Mouse (Mus musculus): ENCODE measurements at regions not wholly inside any gene's neighbourhood (a gene's known extent, or its start where the extent isn't known, plus 50 kb on each side); places are given as distances from the start of the nearest gene placed in this dataset.

- Histone ChIP-seq H3K4me1 (ENCODE audit: control insufficient read depth, insufficient read depth, low read length) (no peaks in the 10 kb centered on the region), H3K9ac (replicated peaks; ENCODE audit: low read length) (no peak overlapping the region), H3K4me2 (ENCODE audit: low read depth, low read length) (no peak overlapping the region), H3K9me3 (replicated peaks; ENCODE audit: control insufficient read depth, low read length) (no peaks in the 10 kb centered on the region), H3K27me3 (ENCODE audit: control insufficient read depth, insufficient read depth, low read length) (no peaks in the 10 kb centered on the region), H3K4me3 (ENCODE audit: low read depth, low read length) (no peak overlapping the region), H3K36me3 (replicated peaks; ENCODE audit: control insufficient read depth, insufficient read depth, low read depth, low read length) (no peaks in the 10 kb centered on the region), H3K27ac (replicated peaks; ENCODE audit: low read depth, low read length) (no peak overlapping the region)
- no peak for ATAC-seq (replicated peaks; ENCODE audit: insufficient number of reproducible peaks, low FRiP score, low TSS enrichment, low read depth)
- DNase-seq (ENCODE audit: low spot score): no peak
- 86% methylated on average over 6 of the region's 6 CpGs for WGBS
Measured at GRCm38 (mm10) chr8:89685696-89686095, 641.7 kb upstream of the Sall1 start.

- ATAC-seq (replicated peaks; ENCODE audit: insufficient number of reproducible peaks, low FRiP score, low TSS enrichment, low read depth) (no peak), DNase-seq (ENCODE audit: low spot score) (no peak)
- Histone ChIP-seq H3K9me3 (replicated peaks; ENCODE audit: control insufficient read depth, low read length) (no peaks in the 10 kb centered on the region), H3K9ac (replicated peaks; ENCODE audit: low read length) (no peak overlapping the region), H3K36me3 (replicated peaks; ENCODE audit: control insufficient read depth, insufficient read depth, low read depth, low read length) (no peaks in the 10 kb centered on the region), H3K27ac (replicated peaks; ENCODE audit: low read depth, low read length) (no peak overlapping the region), H3K4me3 (ENCODE audit: low read depth, low read length) (no peak overlapping the region), H3K27me3 (ENCODE audit: control insufficient read depth, insufficient read depth, low read length) (no peaks in the 10 kb centered on the region), H3K4me1 (ENCODE audit: control insufficient read depth, insufficient read depth, low read length) (no peaks in the 10 kb centered on the region), H3K4me2 (ENCODE audit: low read depth, low read length) (no peak overlapping the region)
- WGBS: 86% methylated on average over 4 of the region's 4 CpGs
Measured at GRCm38 (mm10) chr8:89680937-89681336, 637.0 kb upstream of the Sall1 start.

GRCm38 (mm10) chr8:89680341-89680740, 636.4 kb upstream of the Sall1 start:
- DNase-seq (ENCODE audit: low spot score): no peak

GRCm38 (mm10) chr8:89679551-89679950, 635.6 kb upstream of the Sall1 start:
- no peaks in the 10 kb centered on the region for H3K4me1 ChIP-seq (ENCODE audit: control insufficient read depth, insufficient read depth, low read length)
- no peak overlapping the region for H3K9ac ChIP-seq (replicated peaks; ENCODE audit: low read length)
- H3K9me3 ChIP-seq (replicated peaks; ENCODE audit: control insufficient read depth, low read length): no peaks in the 10 kb centered on the region
- WGBS: 69% methylated on average over 4 of the region's 4 CpGs
- H3K4me3 ChIP-seq (ENCODE audit: low read depth, low read length): no peak overlapping the region
- DNase-seq (ENCODE audit: low spot score): no peak
- H3K4me2 ChIP-seq (ENCODE audit: low read depth, low read length): no peak overlapping the region
- H3K27me3 ChIP-seq (ENCODE audit: control insufficient read depth, insufficient read depth, low read length): no peaks in the 10 kb centered on the region
- ATAC-seq (replicated peaks; ENCODE audit: insufficient number of reproducible peaks, low FRiP score, low TSS enrichment, low read depth): no peak
- H3K27ac ChIP-seq (replicated peaks; ENCODE audit: low read depth, low read length): no peak overlapping the region
- H3K36me3 ChIP-seq (replicated peaks; ENCODE audit: control insufficient read depth, insufficient read depth, low read depth, low read length): no peaks in the 10 kb centered on the region

More at GRCm38 (mm10) chr8:89680341-89680740, 636.4 kb upstream of the Sall1 start:
- Histone ChIP-seq H3K27ac (replicated peaks; ENCODE audit: low read depth, low read length) (no peak overlapping the region), H3K4me1 (ENCODE audit: control insufficient read depth, insufficient read depth, low read length) (no peaks in the 10 kb centered on the region), H3K9ac (replicated peaks; ENCODE audit: low read length) (no peak overlapping the region), H3K4me3 (ENCODE audit: low read depth, low read length) (no peak overlapping the region), H3K27me3 (ENCODE audit: control insufficient read depth, insufficient read depth, low read length) (no peaks in the 10 kb centered on the region), H3K4me2 (ENCODE audit: low read depth, low read length) (no peak overlapping the region), H3K9me3 (replicated peaks; ENCODE audit: control insufficient read depth, low read length) (no peaks in the 10 kb centered on the region), H3K36me3 (replicated peaks; ENCODE audit: control insufficient read depth, insufficient read depth, low read depth, low read length) (no peaks in the 10 kb centered on the region)
- no peak for ATAC-seq (replicated peaks; ENCODE audit: insufficient number of reproducible peaks, low FRiP score, low TSS enrichment, low read depth)
- WGBS: 76% methylated on average over 5 of the region's 5 CpGs

GRCm38 (mm10) chr8:89677266-89677665, 633.3 kb upstream of the Sall1 start:
- H3K4me1 ChIP-seq (ENCODE audit: control insufficient read depth, insufficient read depth, low read length): no peaks in the 10 kb centered on the region
- no peaks in the 10 kb centered on the region for H3K36me3 ChIP-seq (replicated peaks; ENCODE audit: control insufficient read depth, insufficient read depth, low read depth, low read length)
- no peak overlapping the region for H3K4me2 ChIP-seq (ENCODE audit: low read depth, low read length)
- no peak overlapping the region for H3K27ac ChIP-seq (replicated peaks; ENCODE audit: low read depth, low read length)
- no peak overlapping the region for H3K9ac ChIP-seq (replicated peaks; ENCODE audit: low read length)
- ATAC-seq (replicated peaks; ENCODE audit: insufficient number of reproducible peaks, low FRiP score, low TSS enrichment, low read depth) (no peak), DNase-seq (ENCODE audit: low spot score) (no peak)
- H3K4me3 ChIP-seq (ENCODE audit: low read depth, low read length): no peak overlapping the region
- no peaks in the 10 kb centered on the region for H3K27me3 ChIP-seq (ENCODE audit: control insufficient read depth, insufficient read depth, low read length)
- H3K9me3 ChIP-seq (replicated peaks; ENCODE audit: control insufficient read depth, low read length): no peaks in the 10 kb centered on the region
- WGBS: 48% methylated on average over 5 of the region's 5 CpGs

- ATAC-seq (replicated peaks; ENCODE audit: insufficient number of reproducible peaks, low FRiP score, low TSS enrichment, low read depth) (no peak), DNase-seq (ENCODE audit: low spot score) (no peak)
- WGBS: 91% methylated on average over 4 of the region's 4 CpGs
- Histone ChIP-seq H3K36me3 (replicated peaks; ENCODE audit: control insufficient read depth, insufficient read depth, low read depth, low read length) (no peaks in the 10 kb centered on the region), H3K27me3 (ENCODE audit: control insufficient read depth, insufficient read depth, low read length) (no peaks in the 10 kb centered on the region), H3K4me2 (ENCODE audit: low read depth, low read length) (no peak overlapping the region), H3K4me3 (ENCODE audit: low read depth, low read length) (no peak overlapping the region), H3K9me3 (replicated peaks; ENCODE audit: control insufficient read depth, low read length) (no peaks in the 10 kb centered on the region), H3K27ac (replicated peaks; ENCODE audit: low read depth, low read length) (no peak overlapping the region), H3K4me1 (ENCODE audit: control insufficient read depth, insufficient read depth, low read length) (no peaks in the 10 kb centered on the region), H3K9ac (replicated peaks; ENCODE audit: low read length) (no peak overlapping the region)
Measured at GRCm38 (mm10) chr8:89673911-89674310, 629.9 kb upstream of the Sall1 start.

- H3K9me3 ChIP-seq (replicated peaks; ENCODE audit: control insufficient read depth, low read length): no peaks in the 10 kb centered on the region
- H3K4me3 ChIP-seq (ENCODE audit: low read depth, low read length): no peak overlapping the region
- H3K4me2 ChIP-seq (ENCODE audit: low read depth, low read length): no peak overlapping the region
- DNase-seq (ENCODE audit: low spot score) (no peak), ATAC-seq (replicated peaks; ENCODE audit: insufficient number of reproducible peaks, low FRiP score, low TSS enrichment, low read depth) (no peak)
- WGBS: 86% methylated on average over 5 of the region's 5 CpGs
- H3K36me3 ChIP-seq (replicated peaks; ENCODE audit: control insufficient read depth, insufficient read depth, low read depth, low read length): no peaks in the 10 kb centered on the region
- H3K27ac ChIP-seq (replicated peaks; ENCODE audit: low read depth, low read length): no peak overlapping the region
- H3K27me3 ChIP-seq (ENCODE audit: control insufficient read depth, insufficient read depth, low read length): no peaks in the 10 kb centered on the region
- H3K9ac ChIP-seq (replicated peaks; ENCODE audit: low read length): no peak overlapping the region
- H3K4me1 ChIP-seq (ENCODE audit: control insufficient read depth, insufficient read depth, low read length): no peaks in the 10 kb centered on the region
Measured at GRCm38 (mm10) chr8:89672631-89673030, 628.7 kb upstream of the Sall1 start.

- WGBS: 86% methylated on average over 9 of the region's 9 CpGs
- ATAC-seq (replicated peaks; ENCODE audit: insufficient number of reproducible peaks, low FRiP score, low TSS enrichment, low read depth) (no peak), DNase-seq (ENCODE audit: low spot score) (no peak)
- H3K27ac ChIP-seq (replicated peaks; ENCODE audit: low read depth, low read length): no peak overlapping the region
- no peaks in the 10 kb centered on the region for H3K27me3 ChIP-seq (ENCODE audit: control insufficient read depth, insufficient read depth, low read length)
- H3K4me1 ChIP-seq (ENCODE audit: control insufficient read depth, insufficient read depth, low read length): no peaks in the 10 kb centered on the region
- no peaks in the 10 kb centered on the region for H3K9me3 ChIP-seq (replicated peaks; ENCODE audit: control insufficient read depth, low read length)
- H3K4me3 ChIP-seq (ENCODE audit: low read depth, low read length): no peak overlapping the region
- no peak overlapping the region for H3K9ac ChIP-seq (replicated peaks; ENCODE audit: low read length)
- no peak overlapping the region for H3K4me2 ChIP-seq (ENCODE audit: low read depth, low read length)
- H3K36me3 ChIP-seq (replicated peaks; ENCODE audit: control insufficient read depth, insufficient read depth, low read depth, low read length): no peaks in the 10 kb centered on the region
Measured at GRCm38 (mm10) chr8:89664911-89665689, 621.1 kb upstream of the Sall1 start.
